Mouse (Mus musculus) spleen, adult 2 months (tissue): ENCODE measurements around the gene Gldn.

Experiments used
- CTCF ChIP-seq: fragments of 200-500 bp; IDR thresholded peaks from 2 replicates; pipeline ENCODE4 v1.5.1; 2011; ENCODE audit warnings: mild to moderate bottlenecking, inconsistent platforms; ENCODE audit not compliant: insufficient read depth, insufficient read length, insufficient replicate concordance; ENCODE audit errors: extremely low read depth
- POLR2A ChIP-seq: fragments of 200-500 bp; IDR thresholded peaks from 2 replicates; pipeline ENCODE4 v1.6.1; 2011; ENCODE audit warnings: low read depth, low read length, inconsistent platforms

- no peak for TF ChIP-seq CTCF
- TF ChIP-seq POLR2A: no peak
These were observed 49.3 kb downstream of the Gldn start for GRCm38 (mm10) chr9:54335582-54335981.
